Mouse (Mus musculus) cerebellum, adult 2 months (tissue): ENCODE results near the gene Cd81. TPM values are rescaled to one million over a fixed set of nuclear protein-coding genes. Genes with fewer than 3 reads are reported as not detected.

Experiments used
- DNase-seq, 2 experiments: peaks; one replicate each; pipeline ENCODE4 v3.0.0; 2021
- H3K27ac ChIP-seq: fragments of 200-500 bp; 2 replicates; pipeline ENCODE4 v1.5.1; 2012; ENCODE audit warnings: low read length, control low read depth, inconsistent platforms; ENCODE audit not compliant: insufficient read depth
- H3K27me3 ChIP-seq: fragments of 200-500 bp; 2 replicates; pipeline ENCODE4 v1.6.1; 2012; ENCODE audit warnings: inconsistent platforms, mild to moderate bottlenecking, low read length, moderate library complexity; ENCODE audit not compliant: control insufficient read depth, insufficient read depth
- H3K4me1 ChIP-seq: fragments of 200-500 bp; 2 replicates; pipeline ENCODE4 v1.6.1; 2011; ENCODE audit warnings: low read length; ENCODE audit not compliant: control insufficient read depth, insufficient read depth
- H3K4me3 ChIP-seq: fragments of 200-500 bp; replicated peaks from 2 replicates; pipeline ENCODE3; 2011; ENCODE audit warnings: mild to moderate bottlenecking, low read depth, low read length, control low read depth; ENCODE audit not compliant: insufficient read depth
- CTCF ChIP-seq: fragments of 200-500 bp; IDR thresholded peaks from 2 replicates; pipeline ENCODE4 v1.5.1; 2011; ENCODE audit warnings: low read depth, mild to moderate bottlenecking, control low read depth, low read length, moderate library complexity, borderline replicate concordance; ENCODE audit not compliant: insufficient read depth
- POLR2A ChIP-seq: fragments of 200-500 bp; IDR thresholded peaks from 2 replicates; pipeline ENCODE4 v1.6.1; 2011; ENCODE audit warnings: low read length, control low read depth, borderline replicate concordance; ENCODE audit not compliant: insufficient read depth
- WGBS: fragments of 180-500 bp; shearing (Covaris S2); methylation state at CpG from one replicate; pipeline ENCODE4 v1.1.7; 2018; 5-methylcytosine and 5-hydroxymethylcytosine counted together
- polyA plus RNA-seq: library from polyadenylated mRNA; depleted of rRNA; stranded (reverse); fragments of >200 nt; gene quantifications from 2 replicates; pipeline ENCODE4 v1.2.3, GENCODE M21; 2012

The Cd81 gene
- polyA plus RNA-seq, 1 experiment = 916 TPM

DNA sequence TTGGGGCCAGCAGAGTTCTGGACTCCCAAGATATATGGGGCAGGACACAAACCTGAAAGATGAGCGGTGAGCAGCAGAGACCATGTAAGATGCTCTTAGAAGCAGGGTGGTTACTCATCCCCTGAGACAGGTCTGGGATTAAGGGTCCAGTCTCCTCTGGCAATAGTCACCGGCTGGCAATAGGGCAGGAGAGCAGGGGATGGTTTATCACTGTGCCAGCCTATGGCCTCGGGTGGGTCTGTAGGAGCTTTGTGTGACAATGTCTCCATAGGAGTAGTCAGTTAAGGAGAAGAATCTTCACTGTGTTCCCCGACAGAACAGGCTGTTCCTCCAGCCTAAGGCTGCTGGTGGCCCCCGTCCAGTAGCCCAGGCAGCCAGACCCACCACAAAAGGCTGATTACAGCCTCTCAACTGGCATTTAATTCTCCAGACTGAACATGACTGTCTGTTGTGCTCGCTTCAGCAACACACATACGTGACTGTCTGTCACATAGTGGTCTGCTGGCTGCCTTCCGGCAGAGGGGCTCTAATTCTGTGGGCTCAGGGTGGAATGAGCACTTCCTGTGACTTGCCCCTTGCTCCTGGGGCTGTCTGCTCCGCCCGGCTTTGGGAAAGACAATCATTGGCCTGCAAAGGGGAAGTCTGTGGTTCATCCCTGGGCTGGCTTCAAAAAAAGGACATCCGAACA is 3.1 kb downstream of the Cd81 start:
- peak in 1 of 2 experiments; percentile 19 for DNase-seq
- H3K27me3 ChIP-seq = no peaks in the 10 kb centered on the region
- TF ChIP-seq POLR2A (no peak), CTCF (no peak)
- no peak overlapping the region for H3K27ac ChIP-seq
- H3K4me1 ChIP-seq = peaks cover 48% of the 10 kb centered on the region
- H3K4me3 ChIP-seq = peak overlapping the region; percentile 26
- 52% methylated on average over 11 of the region's 11 CpGs for WGBS

DNA sequence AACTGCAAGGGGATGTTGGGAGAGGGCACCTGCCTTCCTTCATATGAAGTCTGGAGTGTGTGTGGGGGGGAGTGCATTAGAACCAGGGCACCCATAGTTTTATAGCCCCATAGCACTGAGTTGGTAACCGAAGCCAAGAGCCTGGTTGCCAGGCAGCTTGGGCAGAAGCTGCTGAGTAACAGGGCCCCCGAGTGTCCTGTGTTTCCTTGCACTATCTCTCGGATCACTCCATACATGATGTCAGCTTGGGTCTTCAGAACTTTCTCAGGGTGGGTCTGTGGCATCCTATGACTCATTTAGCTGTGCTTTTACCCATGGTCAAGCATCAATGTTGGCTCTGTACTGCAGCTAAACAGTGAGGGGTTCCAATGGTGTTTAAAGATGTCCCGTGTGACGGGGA is 4.5 kb downstream of the Cd81 start:
- peaks cover 58% of the 10 kb centered on the region for H3K4me1 ChIP-seq
- H3K4me3 ChIP-seq = no peak overlapping the region
- no peak overlapping the region for H3K27ac ChIP-seq
- no peaks in the 10 kb centered on the region for H3K27me3 ChIP-seq
- whole genome bisulfite sequencing = 66% methylated on average over 5 of the region's 5 CpGs
- TF ChIP-seq POLR2A (no peak), CTCF (no peak)
- no peak for DNase-seq

DNA sequence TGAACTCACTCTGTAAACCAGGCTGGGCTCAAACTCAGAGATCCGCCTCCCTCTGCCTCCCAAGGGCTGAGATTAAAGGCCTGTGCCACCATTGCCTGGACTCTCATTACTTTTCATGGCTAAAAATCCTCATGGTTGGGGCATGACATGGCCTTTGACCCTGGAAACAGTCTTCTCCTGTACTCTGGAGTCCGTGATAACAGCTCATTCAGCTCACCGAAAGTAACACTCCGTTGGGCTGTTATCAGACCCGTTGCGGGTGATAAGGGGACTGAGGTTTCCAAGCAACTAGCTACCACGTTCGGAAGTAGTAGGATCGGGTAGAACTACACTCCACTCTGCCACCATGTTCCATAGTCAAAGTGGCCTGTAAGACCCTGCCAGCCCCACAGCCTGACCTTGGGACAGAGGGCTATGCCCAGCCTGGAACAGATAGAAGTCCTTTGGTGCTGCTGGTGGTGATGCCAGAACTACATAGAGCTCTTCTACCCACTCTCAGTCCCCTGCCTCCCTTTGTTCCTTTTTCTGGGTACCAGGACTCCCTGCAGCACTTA is 5.2 kb downstream of the Cd81 start:
- DNase-seq = peak in 1 of 2 experiments; percentile 10
- 90% methylated on average over 9 of the region's 9 CpGs for WGBS
- Histone ChIP-seq H3K27ac (no peak overlapping the region), H3K4me1 (peaks cover 58% of the 10 kb centered on the region), H3K4me3 (no peak overlapping the region), H3K27me3 (no peaks in the 10 kb centered on the region)
- TF ChIP-seq POLR2A (no peak), CTCF (no peak)

DNA sequence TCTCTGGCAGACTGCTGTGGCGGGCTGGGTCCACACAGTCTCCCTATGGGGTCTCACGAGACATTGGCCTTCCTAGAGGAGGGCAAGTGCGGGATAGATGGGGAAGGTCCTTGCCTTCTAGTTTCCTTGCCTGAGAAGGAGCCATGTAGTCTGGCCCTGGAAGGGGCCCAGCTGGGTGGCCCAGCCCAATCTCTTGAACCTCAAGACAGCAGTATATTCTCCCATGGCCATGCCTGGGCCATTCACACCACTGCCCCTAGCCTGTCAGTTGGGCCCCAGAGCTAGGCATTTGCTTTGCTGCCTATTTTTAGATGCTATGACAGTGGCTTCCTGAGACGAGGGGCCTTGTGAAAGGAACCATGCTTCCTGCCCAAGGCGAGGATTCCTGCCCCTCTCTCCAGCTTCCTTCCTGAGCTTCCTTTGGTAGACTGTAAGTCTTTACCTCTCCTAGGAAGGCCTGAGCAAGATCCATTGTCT is 5.7 kb downstream of the Cd81 start:
- no peak for TF ChIP-seq POLR2A
- TF ChIP-seq CTCF = no peak
- Histone ChIP-seq H3K27me3 (no peaks in the 10 kb centered on the region), H3K4me1 (peaks cover 58% of the 10 kb centered on the region), H3K27ac (0 out of 2 replicates have a peak overlapping the region, but pooled peaks have one; percentile 2), H3K4me3 (no peak overlapping the region)
- 68% methylated on average over 5 of the region's 5 CpGs for WGBS
- DNase-seq = no peak

DNA sequence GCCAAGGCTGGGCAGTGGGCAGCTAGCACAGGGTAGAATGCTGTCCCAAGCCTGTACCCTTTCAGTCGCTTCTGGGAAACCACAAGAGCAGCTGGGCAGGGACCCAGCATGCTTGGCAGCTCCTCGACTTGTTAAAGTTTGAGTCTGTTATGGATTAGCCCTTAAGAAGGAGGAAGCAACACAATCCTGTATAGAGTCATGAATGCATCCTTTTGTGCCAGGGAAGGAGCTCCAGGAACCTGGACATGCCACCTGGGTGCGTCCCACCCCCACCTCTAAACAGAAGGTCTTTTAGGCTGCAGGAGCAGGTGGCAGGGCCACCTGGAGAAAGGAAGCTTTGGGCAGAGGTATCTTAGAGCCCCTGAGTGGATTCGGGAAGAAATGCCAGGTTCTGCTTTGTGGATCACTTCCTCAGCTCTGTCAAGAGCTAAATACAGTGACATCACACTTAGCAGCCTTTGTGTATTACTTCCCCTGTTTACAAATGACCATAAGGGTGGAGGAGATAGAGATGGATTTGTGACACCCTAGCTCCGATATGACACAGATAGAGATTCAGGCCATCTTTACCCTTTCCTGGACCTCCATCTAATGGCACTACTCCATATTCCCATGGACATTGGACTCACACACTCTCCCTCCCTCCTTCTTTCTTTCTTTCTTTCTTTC is 6.8 kb downstream of the Cd81 start:
- DNase-seq = peak; percentile 56 to 78
- 2% methylated on average over 5 of the region's 5 CpGs for WGBS
- Histone ChIP-seq H3K27ac (peak overlapping the region; percentile 2; the same call in 1 of the 2 replicates), H3K4me3 (no peak overlapping the region), H3K27me3 (no peaks in the 10 kb centered on the region), H3K4me1 (peaks cover 62% of the 10 kb centered on the region)
- TF ChIP-seq POLR2A (no peak), CTCF (no peak)

DNA sequence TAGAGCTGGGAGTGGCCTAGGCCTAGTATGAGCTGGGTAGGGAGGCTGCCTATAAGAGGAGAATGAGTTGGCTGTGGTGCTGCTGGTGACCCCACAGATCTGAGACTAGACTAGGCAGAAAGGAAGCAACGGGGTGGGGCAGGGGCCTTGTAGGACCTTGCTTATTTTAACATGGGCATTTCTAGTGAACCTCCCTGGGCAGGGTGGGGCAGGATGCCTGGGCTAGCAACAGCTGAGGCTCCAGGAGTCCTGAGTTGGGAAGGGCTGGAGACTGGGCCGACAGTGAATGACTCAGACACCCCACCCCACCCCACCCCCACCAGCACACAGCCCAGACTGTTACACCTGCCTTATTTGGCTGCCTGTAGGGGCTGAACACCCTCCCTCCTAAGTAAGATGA is 10.2 kb downstream of the Cd81 start:
- TF ChIP-seq POLR2A (no peak), CTCF (no peak)
- Histone ChIP-seq H3K27me3 (no peaks in the 10 kb centered on the region), H3K4me1 (peaks cover 43% of the 10 kb centered on the region), H3K27ac (no peak overlapping the region), H3K4me3 (no peak overlapping the region)
- WGBS = 52% methylated on average over 2 of the region's 2 CpGs
- DNase-seq = no peak

DNA sequence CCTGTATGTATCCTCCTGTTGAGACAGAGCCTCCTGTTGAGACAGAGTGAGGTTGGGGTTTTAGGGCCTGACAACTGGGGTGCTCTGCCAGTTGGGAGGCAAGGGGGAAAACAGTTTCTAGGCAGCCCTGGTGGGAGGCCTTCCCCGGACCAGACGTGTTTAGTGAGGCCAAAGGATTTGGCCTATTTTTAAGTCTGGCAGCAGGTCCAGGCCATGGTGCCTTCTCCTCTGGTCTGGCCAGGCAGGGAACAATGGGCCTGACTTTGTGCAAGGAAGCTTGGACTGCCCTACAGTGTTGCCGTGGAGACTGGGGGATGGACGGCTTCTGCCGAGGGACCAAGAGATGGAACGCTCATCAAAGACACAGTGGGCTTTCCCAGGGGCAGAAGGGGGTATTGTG is 11.7 kb downstream of the Cd81 start:
- no peak overlapping the region for H3K4me3 ChIP-seq
- TF ChIP-seq POLR2A = no peak
- no peak for TF ChIP-seq CTCF
- 23% methylated on average over 6 of the region's 6 CpGs for WGBS
- no peaks in the 10 kb centered on the region for H3K27me3 ChIP-seq
- peaks cover 35% of the 10 kb centered on the region for H3K4me1 ChIP-seq
- DNase-seq = peak in 1 of 2 experiments; percentile 60
- H3K27ac ChIP-seq = no peak overlapping the region

DNA sequence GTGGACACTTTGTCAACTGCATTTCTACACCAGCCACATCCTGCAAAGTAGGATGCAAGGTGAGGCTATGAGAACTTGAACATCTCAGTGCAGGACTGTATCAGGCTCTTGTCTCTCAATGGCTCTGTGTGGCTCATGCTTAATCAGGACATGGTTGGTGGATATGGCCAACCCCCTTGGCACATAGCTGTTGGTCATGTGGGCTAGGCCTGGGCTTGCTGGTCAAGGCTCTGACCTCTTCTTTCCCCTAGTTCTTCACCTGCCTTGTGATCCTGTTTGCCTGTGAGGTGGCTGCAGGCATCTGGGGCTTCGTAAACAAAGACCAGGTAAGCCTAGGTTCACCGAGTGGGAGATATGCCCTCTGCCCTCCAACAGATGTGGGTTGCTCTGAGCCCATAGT is 13.2 kb downstream of the Cd81 start:
- H3K27ac ChIP-seq = no peak overlapping the region
- DNase-seq = no peak
- H3K27me3 ChIP-seq = no peaks in the 10 kb centered on the region
- H3K4me3 ChIP-seq = no peak overlapping the region
- 98% methylated on average over 2 of the region's 2 CpGs for WGBS
- H3K4me1 ChIP-seq = peaks cover 28% of the 10 kb centered on the region
- TF ChIP-seq CTCF (no peak), POLR2A (no peak)
